Mouse (Mus musculus): ENCODE measurements around the gene Golga3. TPM values are rescaled to one million over a fixed set of nuclear protein-coding genes. Genes with fewer than 3 reads are reported as not detected.

Golga3 gene
- polyA plus RNA-seq, 1 experiment from 2014 or later = 26.6 TPM

DNA sequence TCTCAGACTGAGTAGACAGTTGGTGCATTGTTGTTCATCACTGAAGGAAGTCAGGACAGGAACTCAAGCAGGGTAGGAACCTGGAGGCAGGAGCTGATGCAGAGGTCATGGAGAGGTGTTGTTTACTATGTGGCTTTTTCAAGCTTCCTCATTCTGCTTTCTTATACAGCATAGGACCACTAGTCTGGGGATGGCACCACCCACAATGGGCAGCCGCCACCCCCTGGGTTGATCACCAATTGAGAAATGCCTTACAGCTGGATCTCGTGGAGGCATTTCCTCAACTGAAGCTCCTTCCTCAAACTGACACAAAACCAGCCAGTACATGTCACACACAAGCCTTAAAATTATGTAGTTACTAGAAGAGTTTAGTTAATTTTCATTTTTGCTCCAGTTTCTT lies 34.8 kb downstream of the Golga3 start:
- TF ChIP-seq CTCF (IDR thresholded peaks at IDR 0.05; ENCODE audit: low read depth) = no peak
- H3K27me3 ChIP-seq (ENCODE audit: insufficient read depth, low read length) = no peaks in the 10 kb centered on the region
- no peak overlapping the region for H3K4me2 ChIP-seq
- H3K27ac ChIP-seq (ENCODE audit: low read depth) = no peak overlapping the region
- 84% methylated on average over 2 of the region's 2 CpGs for WGBS
- H3K9me3 ChIP-seq (ENCODE audit: low read depth, low read length) = no peaks in the 10 kb centered on the region
- no peak for ATAC-seq (ENCODE audit: insufficient read depth)
- DNase-seq = no peak
- H3K36me3 ChIP-seq (ENCODE audit: insufficient read depth) = peaks cover 96% of the 10 kb centered on the region
- H3K9ac ChIP-seq = no peak overlapping the region
- no peak overlapping the region for H3K4me3 ChIP-seq (ENCODE audit: low read depth, low read length)
- H3K4me1 ChIP-seq (ENCODE audit: insufficient read depth) = no peaks in the 10 kb centered on the region

DNA sequence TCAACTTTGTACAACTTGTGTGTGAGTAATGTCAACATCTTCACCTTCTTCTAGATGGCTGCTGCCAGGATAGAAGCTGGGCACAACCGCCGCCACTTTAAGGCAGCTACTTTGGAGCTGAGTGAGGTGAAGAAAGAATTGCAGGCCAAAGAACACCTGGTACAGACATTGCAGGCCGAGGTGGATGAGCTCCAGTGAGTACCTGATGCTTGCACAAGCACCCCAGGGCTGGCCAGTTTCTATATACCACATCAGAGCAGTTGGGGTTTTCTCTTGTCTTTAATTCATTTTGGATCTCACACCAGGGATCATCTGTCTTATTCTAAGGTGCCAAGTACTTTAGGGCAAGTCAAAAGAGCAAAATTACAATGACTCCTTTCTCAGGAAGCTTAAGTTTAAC lies 40.3 kb downstream of the Golga3 start:
- Histone ChIP-seq H3K9me3 (ENCODE audit: low read depth, low read length) (no peaks in the 10 kb centered on the region), H3K4me2 (no peak overlapping the region), H3K4me3 (ENCODE audit: low read depth, low read length) (no peak overlapping the region), H3K9ac (no peak overlapping the region), H3K27ac (ENCODE audit: low read depth) (no peak overlapping the region), H3K27me3 (ENCODE audit: insufficient read depth, low read length) (no peaks in the 10 kb centered on the region), H3K36me3 (ENCODE audit: insufficient read depth) (peaks cover 95% of the 10 kb centered on the region), H3K4me1 (ENCODE audit: insufficient read depth) (no peaks in the 10 kb centered on the region)
- 94% methylated on average over 3 of the region's 3 CpGs for WGBS
- DNase-seq (no peak), ATAC-seq (ENCODE audit: insufficient read depth) (no peak)
- TF ChIP-seq CTCF (IDR thresholded peaks at IDR 0.05; ENCODE audit: low read depth) = no peak

DNA sequence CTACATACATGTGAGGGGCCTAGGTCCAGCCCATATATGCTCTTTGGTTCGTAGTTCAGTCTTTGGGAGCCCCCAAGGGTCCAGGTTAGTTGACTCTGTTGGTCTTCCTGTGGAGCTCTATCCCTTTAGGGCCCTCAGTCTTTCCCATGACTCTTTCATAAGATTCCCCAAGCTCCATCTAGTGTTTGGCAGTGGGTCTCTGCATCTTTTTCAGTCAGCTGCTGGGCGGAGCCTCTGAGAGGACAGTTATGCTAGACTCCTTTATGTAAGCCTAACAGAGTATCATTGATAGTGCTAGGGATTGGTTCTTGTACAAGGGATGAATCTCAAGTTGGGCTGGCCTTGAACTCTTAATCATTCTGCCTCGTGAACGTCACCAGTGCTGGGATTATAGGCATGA lies 43.8 kb downstream of the Golga3 start:
- H3K9ac ChIP-seq = no peak overlapping the region
- H3K9me3 ChIP-seq (ENCODE audit: low read depth, low read length) = no peaks in the 10 kb centered on the region
- WGBS = 93% methylated on average over 4 of the region's 4 CpGs
- no peak for TF ChIP-seq CTCF (IDR thresholded peaks at IDR 0.05; ENCODE audit: low read depth)
- H3K4me2 ChIP-seq = no peak overlapping the region
- DNase-seq (no peak), ATAC-seq (ENCODE audit: insufficient read depth) (no peak)
- H3K4me3 ChIP-seq (ENCODE audit: low read depth, low read length) = no peak overlapping the region
- no peaks in the 10 kb centered on the region for H3K27me3 ChIP-seq (ENCODE audit: insufficient read depth, low read length)
- H3K27ac ChIP-seq (ENCODE audit: low read depth) = no peak overlapping the region
- peaks cover 90% of the 10 kb centered on the region for H3K36me3 ChIP-seq (ENCODE audit: insufficient read depth)
- H3K4me1 ChIP-seq (ENCODE audit: insufficient read depth) = no peaks in the 10 kb centered on the region

DNA sequence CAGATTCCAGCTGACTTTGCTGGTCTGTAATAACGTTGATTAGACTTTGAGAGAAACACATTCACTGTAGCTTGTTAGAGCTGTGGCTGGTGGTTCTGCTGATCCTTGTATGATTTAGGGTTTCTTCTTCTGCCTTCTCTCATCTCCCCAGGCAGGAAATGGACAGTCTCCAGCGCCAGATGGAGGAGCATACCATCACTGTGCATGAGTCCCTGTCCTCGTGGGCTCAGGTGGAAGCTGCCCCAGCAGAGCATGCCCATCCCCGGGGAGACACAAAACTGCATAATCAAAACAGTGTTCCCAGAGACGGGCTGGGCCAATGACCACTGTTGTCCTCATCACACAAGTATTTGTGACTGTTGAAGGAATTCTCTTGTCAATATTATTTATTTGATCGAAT lies 46.3 kb downstream of the Golga3 start:
- Histone ChIP-seq H3K9me3 (ENCODE audit: low read depth, low read length) (no peaks in the 10 kb centered on the region), H3K9ac (no peak overlapping the region), H3K4me3 (ENCODE audit: low read depth, low read length) (no peak overlapping the region), H3K4me1 (ENCODE audit: insufficient read depth) (no peaks in the 10 kb centered on the region), H3K4me2 (no peak overlapping the region), H3K27ac (ENCODE audit: low read depth) (no peak overlapping the region), H3K36me3 (ENCODE audit: insufficient read depth) (peaks cover 80% of the 10 kb centered on the region), H3K27me3 (ENCODE audit: insufficient read depth, low read length) (no peaks in the 10 kb centered on the region)
- no peak for TF ChIP-seq CTCF (IDR thresholded peaks at IDR 0.05; ENCODE audit: low read depth)
- DNase-seq (no peak), ATAC-seq (ENCODE audit: insufficient read depth) (no peak)
- 82% methylated on average over 6 of the region's 6 CpGs for WGBS

DNA sequence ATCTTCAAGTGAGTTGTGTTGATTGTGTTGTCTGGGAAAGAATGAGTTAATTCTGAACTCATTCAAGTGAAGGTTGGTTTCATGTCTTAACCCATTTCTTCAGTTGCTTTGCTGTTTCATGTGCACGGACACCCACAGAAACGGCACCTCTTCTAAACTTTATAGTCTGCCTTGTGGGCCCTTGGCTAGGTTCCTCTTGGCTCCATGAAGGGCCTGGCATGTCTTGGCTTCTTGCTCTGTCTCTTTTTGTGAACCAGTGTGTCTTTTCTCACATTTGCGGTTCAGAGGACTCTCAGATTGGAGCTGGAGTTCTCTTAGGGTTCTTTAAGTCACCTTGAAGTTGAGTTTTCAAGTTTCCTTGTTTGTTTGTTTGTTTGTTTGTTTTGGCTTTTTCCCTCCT lies 48.6 kb downstream of the Golga3 start:
- no peaks in the 10 kb centered on the region for H3K27me3 ChIP-seq (ENCODE audit: insufficient read depth, low read length)
- peaks cover under 1% of the 10 kb centered on the region; the same call in 1 of the 2 replicates for H3K4me1 ChIP-seq (ENCODE audit: insufficient read depth)
- DNase-seq (no peak), ATAC-seq (ENCODE audit: insufficient read depth) (no peak)
- H3K36me3 ChIP-seq (ENCODE audit: insufficient read depth) = peaks cover 59% of the 10 kb centered on the region
- H3K4me2 ChIP-seq = no peak overlapping the region
- no peak overlapping the region for H3K9ac ChIP-seq
- no peaks in the 10 kb centered on the region for H3K9me3 ChIP-seq (ENCODE audit: low read depth, low read length)
- no peak for TF ChIP-seq CTCF (IDR thresholded peaks at IDR 0.05; ENCODE audit: low read depth)
- H3K27ac ChIP-seq (ENCODE audit: low read depth) = no peak overlapping the region
- no peak overlapping the region for H3K4me3 ChIP-seq (ENCODE audit: low read depth, low read length)
- 87% methylated on average over 3 of the region's 3 CpGs for WGBS

DNA sequence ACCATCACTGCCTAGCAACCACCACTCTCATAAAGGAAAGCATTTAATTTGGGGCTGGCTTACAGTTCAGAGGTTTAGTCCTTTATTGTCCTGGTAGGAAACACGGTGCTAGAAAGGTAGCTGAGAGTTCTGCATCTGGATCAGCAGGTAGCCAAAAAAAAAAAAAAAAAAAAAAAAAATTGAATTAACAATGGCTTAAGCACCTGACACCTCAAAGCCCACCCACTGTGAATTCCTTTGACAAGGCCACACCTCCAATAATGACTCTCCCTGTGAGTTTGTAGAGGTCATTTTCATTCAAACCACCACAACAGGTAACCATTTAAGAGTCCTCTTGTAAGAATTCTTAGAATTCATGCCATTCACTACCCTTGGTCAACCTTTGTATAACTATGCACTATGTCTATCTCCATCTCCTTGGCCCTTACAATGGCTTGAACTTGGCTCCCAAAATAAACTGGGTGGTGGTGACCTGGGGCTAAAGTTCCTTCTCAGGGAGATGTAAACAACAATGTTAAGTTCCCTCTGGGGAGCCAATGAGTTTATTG lies 50.9 kb downstream of the Golga3 start:
- Histone ChIP-seq H3K36me3 (ENCODE audit: insufficient read depth) (peaks cover 36% of the 10 kb centered on the region), H3K9ac (no peak overlapping the region), H3K27me3 (ENCODE audit: insufficient read depth, low read length) (no peaks in the 10 kb centered on the region), H3K4me1 (ENCODE audit: insufficient read depth) (peaks cover 2% of the 10 kb centered on the region; the same call in 1 of the 2 replicates), H3K4me3 (ENCODE audit: low read depth, low read length) (no peak overlapping the region), H3K27ac (ENCODE audit: low read depth) (no peak overlapping the region), H3K9me3 (ENCODE audit: low read depth, low read length) (no peaks in the 10 kb centered on the region), H3K4me2 (no peak overlapping the region)
- TF ChIP-seq CTCF (IDR thresholded peaks at IDR 0.05; ENCODE audit: low read depth) = no peak
- DNase-seq = no peak
- no peak for ATAC-seq (ENCODE audit: insufficient read depth)
- WGBS = 32% methylated on average over 1 of the region's 1 CpGs

GRCm38 (mm10) chr5:110230401-110230779 lies 53.9 kb downstream of the Golga3 start:
- TF ChIP-seq CTCF (IDR thresholded peaks at IDR 0.05; ENCODE audit: low read depth) = no peak
- no peaks in the 10 kb centered on the region for H3K9me3 ChIP-seq (ENCODE audit: low read depth, low read length)
- H3K27me3 ChIP-seq (ENCODE audit: insufficient read depth, low read length) = no peaks in the 10 kb centered on the region
- H3K4me2 ChIP-seq = peak overlapping the region; percentile 71
- 6% methylated on average over 8 of the region's 8 CpGs for WGBS
- no peak for DNase-seq
- peak overlapping the region; percentile 94 for H3K4me3 ChIP-seq (ENCODE audit: low read depth, low read length)
- peak overlapping the region; percentile 97; the same call in 1 of the 2 replicates for H3K27ac ChIP-seq (ENCODE audit: low read depth)
- H3K4me1 ChIP-seq (ENCODE audit: insufficient read depth) = peaks cover 2% of the 10 kb centered on the region; the same call in 1 of the 2 replicates
- H3K36me3 ChIP-seq (ENCODE audit: insufficient read depth) = peaks cover 26% of the 10 kb centered on the region
- H3K9ac ChIP-seq = peak overlapping the region; percentile 97
- ATAC-seq (ENCODE audit: insufficient read depth) = peak; percentile 4; the same call in 1 of the 2 replicates

Measured in lung, embryonic 14.5 days (tissue).